Comparison of ENCODE assay signal across 19 mouse cellular contexts in genomic region chr17:27533354-27533753, GRCm38 (mm10). TPM values are rescaled to one million over a fixed set of nuclear protein-coding genes. Genes with fewer than 3 reads are reported as not detected.
A peak's percentile ranks its signal among the peaks of the same experiment; 100 is the strongest.
DNase-seq lines count a peak whose midpoint lies in the region; ATAC-seq and TF ChIP-seq lines count a peak whose summit lies in the region.
"Had no signal": no experiment of that assay in that cellular context is flagged by ENCODE, and none has a peak within 500 bp of the region (broad histone marks: within the 10 kb centered on the region; RNA-seq: fewer than 3 reads in every experiment).

No protein-coding gene starts in this region.

- no peaks in the 10 kb centered on the region for H3K36me3 ChIP-seq in heart, postnatal 0 days (replicated peaks; ENCODE audit: control insufficient read depth, insufficient read depth, low read length)
- H3K36me3 ChIP-seq in liver, postnatal 0 days (replicated peaks; ENCODE audit: insufficient read depth, low read length), result no peaks in the 10 kb centered on the region
- no peaks in the 10 kb centered on the region for H3K36me3 ChIP-seq in liver, embryonic 12.5 days
- no peaks in the 10 kb centered on the region for H3K36me3 ChIP-seq in E14TG2a.4 (ENCODE audit: insufficient read depth, low read length)
- H3K36me3 ChIP-seq in small intestine, adult 2 months (ENCODE audit: control insufficient read depth, insufficient read depth, low read length), result no peaks in the 10 kb centered on the region
- H3K36me3 ChIP-seq: hindbrain, embryonic 10.5 days; limb, embryonic 10.5 days; midbrain, embryonic 15.5 days; neural tube, embryonic 12.5 days had no signal

- no peak for DNase-seq in heart, postnatal 0 days (ENCODE audit: low spot score)
- no peak for DNase-seq in heart, adult 18-20 months
- DNase-seq in liver, postnatal 0 days, result no peak
- no peak for DNase-seq in T-cell, adult 2 months (ENCODE audit: low spot score)
- DNase-seq: cerebellum, adult 11-12 months; gastrocnemius, postnatal 36 days; kidney, adult 11 months; kidney, postnatal 4 days; lung, adult 18-20 months had no signal

- H3K9ac ChIP-seq in heart, postnatal 0 days (replicated peaks; ENCODE audit: low read depth, low read length), result no peak overlapping the region
- H3K9ac ChIP-seq in liver, postnatal 0 days (replicated peaks), result no peak overlapping the region
- H3K9ac ChIP-seq in liver, embryonic 12.5 days, result no peak overlapping the region
- H3K9ac ChIP-seq: midbrain, embryonic 15.5 days; neural tube, embryonic 12.5 days had no signal

- no peak for TF ChIP-seq EP300 in heart, postnatal 0 days (IDR thresholded peaks at IDR 0.05; ENCODE audit: low read depth)
- no peak for TF ChIP-seq EP300 in liver, postnatal 0 days (IDR thresholded peaks at IDR 0.05; ENCODE audit: low read depth)

- no peak overlapping the region for H3K27ac ChIP-seq in heart, postnatal 0 days (ENCODE audit: low read depth)
- H3K27ac ChIP-seq in liver, postnatal 0 days (ENCODE audit: low read depth), result no peak overlapping the region
- H3K27ac ChIP-seq in liver, embryonic 12.5 days, result no peak overlapping the region
- H3K27ac ChIP-seq in small intestine, adult 2 months (ENCODE audit: insufficient read depth, low read depth, low read length), result no peak overlapping the region
- H3K27ac ChIP-seq: hindbrain, embryonic 10.5 days; limb, embryonic 10.5 days; midbrain, embryonic 15.5 days; neural tube, embryonic 12.5 days had no signal

- H3K9me3 ChIP-seq in heart, postnatal 0 days (replicated peaks; ENCODE audit: control insufficient read depth, low read length), result no peaks in the 10 kb centered on the region
- H3K9me3 ChIP-seq in liver, postnatal 0 days (ENCODE audit: low read length), result no peaks in the 10 kb centered on the region
- no peaks in the 10 kb centered on the region for H3K9me3 ChIP-seq in liver, embryonic 12.5 days (replicated peaks)
- peaks cover 72% of the 10 kb centered on the region for H3K9me3 ChIP-seq in E14TG2a.4 (ENCODE audit: low read length)
- H3K9me3 ChIP-seq: hindbrain, embryonic 10.5 days; limb, embryonic 10.5 days; midbrain, embryonic 15.5 days; neural tube, embryonic 12.5 days had no signal

- H3K4me2 ChIP-seq in heart, postnatal 0 days (ENCODE audit: low read depth, low read length), result no peak overlapping the region
- no peak overlapping the region for H3K4me2 ChIP-seq in liver, postnatal 0 days (ENCODE audit: low read depth, low read length)
- H3K4me2 ChIP-seq in liver, embryonic 12.5 days, result no peak overlapping the region
- H3K4me2 ChIP-seq: midbrain, embryonic 15.5 days; neural tube, embryonic 12.5 days had no signal

- TF ChIP-seq POLR2A in small intestine, adult 2 months (IDR thresholded peaks at IDR 0.05; ENCODE audit: low read depth, low read length), result no peak

- TF ChIP-seq CTCF in heart, postnatal 0 days (IDR thresholded peaks at IDR 0.05; ENCODE audit: low read depth), result peak; percentile 18; the same call in 1 of the 2 replicates
- peak; percentile 48 for TF ChIP-seq CTCF in liver, postnatal 0 days (IDR thresholded peaks at IDR 0.05; ENCODE audit: low read depth)
- TF ChIP-seq CTCF in E14TG2a.4 (conservative IDR thresholded peaks at IDR 0.05; ENCODE audit: low read length), result no peak
- TF ChIP-seq CTCF in small intestine, adult 2 months (IDR thresholded peaks at IDR 0.05; ENCODE audit: extremely low read depth, insufficient read length, insufficient replicate concordance, low read depth, low read length), result peak; percentile 13; the same call in 1 of the 2 replicates

- WGBS in heart, postnatal 0 days, result 75% methylated on average over 3 of the region's 3 CpGs
- 77% methylated on average over 2 of the region's 3 CpGs for WGBS in liver, postnatal 0 days (ENCODE audit: insufficient replicate concordance)
- WGBS in liver, embryonic 12.5 days (ENCODE audit: insufficient replicate concordance), result 69% methylated on average over 3 of the region's 3 CpGs
- 91% methylated on average over 3 of the region's 3 CpGs for WGBS in small intestine, adult 2 months

- ATAC-seq in heart, postnatal 0 days (ENCODE audit: insufficient read depth, low read depth), result no peak
- no peak for ATAC-seq in liver, postnatal 0 days
- ATAC-seq in liver, embryonic 12.5 days, result no peak
- ATAC-seq: midbrain, embryonic 15.5 days; Patski had no signal

- H3K4me1 ChIP-seq in heart, postnatal 0 days (ENCODE audit: control insufficient read depth, insufficient read depth), result no peaks in the 10 kb centered on the region
- H3K4me1 ChIP-seq in liver, postnatal 0 days (ENCODE audit: insufficient read depth), result peaks cover 6% of the 10 kb centered on the region; the same call in 1 of the 2 replicates
- peaks cover 17% of the 10 kb centered on the region for H3K4me1 ChIP-seq in liver, embryonic 12.5 days
- H3K4me1 ChIP-seq in E14TG2a.4 (replicated peaks; ENCODE audit: low read depth, low read length), result no peaks in the 10 kb centered on the region; the same call in 1 of the 2 replicates
- H3K4me1 ChIP-seq in small intestine, adult 2 months (ENCODE audit: control insufficient read depth, insufficient read depth, insufficient read length, low read length), result no peaks in the 10 kb centered on the region; the same call in 1 of the 2 replicates
- H3K4me1 ChIP-seq: neural tube, embryonic 12.5 days had no signal

- H3K4me3 ChIP-seq in heart, postnatal 0 days (ENCODE audit: low read depth, low read length), result no peak overlapping the region
- H3K4me3 ChIP-seq in liver, postnatal 0 days (ENCODE audit: low read depth, low read length), result no peak overlapping the region
- H3K4me3 ChIP-seq in liver, embryonic 12.5 days, result no peak overlapping the region
- H3K4me3 ChIP-seq in E14TG2a.4 (replicated peaks; ENCODE audit: low read length), result 0 out of 2 replicates have a peak overlapping the region, but pooled peaks have one; percentile 1
- H3K4me3 ChIP-seq in small intestine, adult 2 months (ENCODE audit: low read depth, low read length), result no peak overlapping the region
- H3K4me3 ChIP-seq: hindbrain, embryonic 10.5 days; limb, embryonic 10.5 days; midbrain, embryonic 15.5 days; neural tube, embryonic 12.5 days had no signal

- H3K27me3 ChIP-seq in heart, postnatal 0 days (ENCODE audit: control insufficient read depth, insufficient read depth, low read length), result no peaks in the 10 kb centered on the region
- H3K27me3 ChIP-seq in liver, postnatal 0 days (ENCODE audit: insufficient read depth, low read length), result no peaks in the 10 kb centered on the region
- peaks cover 7% of the 10 kb centered on the region; the same call in 1 of the 2 replicates for H3K27me3 ChIP-seq in liver, embryonic 12.5 days (replicated peaks)
- no peaks in the 10 kb centered on the region for H3K27me3 ChIP-seq in E14TG2a.4 (ENCODE audit: insufficient read depth, low read length)
- no peaks in the 10 kb centered on the region for H3K27me3 ChIP-seq in small intestine, adult 2 months (ENCODE audit: control insufficient read depth, insufficient read depth, low read length)
- H3K27me3 ChIP-seq: midbrain, embryonic 15.5 days; neural tube, embryonic 12.5 days; Patski had no signal

RNA-seq across cellular contexts. Expression of gene Grm4, which starts 12.2 kb away (rescaled TPM):
- not detected in 2 replicates for total RNA-seq in heart, postnatal 0 days (2014; rRNA removed; ENCODE audit: low replicate concordance)
- 0.03 TPM in 1 of 2 replicates, not detected in the other for polyA plus RNA-seq in heart, postnatal 0 days (2015; fragmentation: Nextera tagmentation; extraction: Ambion mirVana)
- total RNA-seq in heart, adult 18-20 months (2021), result under 1 TPM; 0.15 to 0.18 TPM
- polyA plus RNA-seq in liver, postnatal 0 days (2015; fragmentation: Nextera tagmentation; extraction: Ambion mirVana), result not detected in 2 replicates
- 0.05 TPM in 1 of 2 replicates, not detected in the other for polyA plus RNA-seq in liver, embryonic 12.5 days (2016; fragmentation: Nextera tagmentation; extraction: Ambion mirVana)
- 0.88 and 4.1 TPM in 2 replicates for polyA plus RNA-seq in small intestine, adult 2 months (2012; rRNA removed)
- total RNA-seq: megakaryocyte progenitor cell, adult 5-6 weeks had no signal
- polyA plus RNA-seq: heart, embryonic 14.5 days had no signal

RNA-seq across cellular contexts. Expression of gene Hmga1, which starts 22.9 kb away (rescaled TPM):
- total RNA-seq in heart, postnatal 0 days (2014; rRNA removed; ENCODE audit: low replicate concordance), result 108 TPM in 2 replicates
- polyA plus RNA-seq in heart, postnatal 0 days (2015; fragmentation: Nextera tagmentation; extraction: Ambion mirVana), result 56.7 and 59.7 TPM in 2 replicates
- total RNA-seq in heart, adult 18-20 months (2021), result 10 to 100 TPM; 47.3 to 52.7 TPM
- polyA plus RNA-seq in liver, postnatal 0 days (2015; fragmentation: Nextera tagmentation; extraction: Ambion mirVana), result 64.0 and 64.9 TPM in 2 replicates
- 295 and 306 TPM in 2 replicates for polyA plus RNA-seq in liver, embryonic 12.5 days (2016; fragmentation: Nextera tagmentation; extraction: Ambion mirVana)
- polyA plus RNA-seq in small intestine, adult 2 months (2012; rRNA removed), result 63.0 and 91.0 TPM in 2 replicates

RNA-seq across cellular contexts. Expression of gene AI413582, which starts 32.2 kb away (rescaled TPM):
- 11.1 and 13.4 TPM in 2 replicates for total RNA-seq in heart, postnatal 0 days (2014; rRNA removed; ENCODE audit: low replicate concordance)
- 18.5 and 20.1 TPM in 2 replicates for polyA plus RNA-seq in heart, postnatal 0 days (2015; fragmentation: Nextera tagmentation; extraction: Ambion mirVana)
- total RNA-seq in heart, adult 18-20 months (2021), result 10 to 100 TPM in 1 of 2 experiments, 1 to 10 TPM in 1; 9.3 to 10.6 TPM
- 15.0 and 16.7 TPM in 2 replicates for polyA plus RNA-seq in liver, postnatal 0 days (2015; fragmentation: Nextera tagmentation; extraction: Ambion mirVana)
- 14.1 and 16.8 TPM in 2 replicates for polyA plus RNA-seq in liver, embryonic 12.5 days (2016; fragmentation: Nextera tagmentation; extraction: Ambion mirVana)
- 21.6 and 34.7 TPM in 2 replicates for polyA plus RNA-seq in small intestine, adult 2 months (2012; rRNA removed)
